Mouse (Mus musculus): ENCODE results near the gene Kctd21. TPM values are rescaled to one million over a fixed set of nuclear protein-coding genes. Genes with fewer than 3 reads are reported as not detected.

Gene Kctd21
- polyA plus RNA-seq, 1 experiment from 2014 or later, result 4.6 TPM

DNA sequence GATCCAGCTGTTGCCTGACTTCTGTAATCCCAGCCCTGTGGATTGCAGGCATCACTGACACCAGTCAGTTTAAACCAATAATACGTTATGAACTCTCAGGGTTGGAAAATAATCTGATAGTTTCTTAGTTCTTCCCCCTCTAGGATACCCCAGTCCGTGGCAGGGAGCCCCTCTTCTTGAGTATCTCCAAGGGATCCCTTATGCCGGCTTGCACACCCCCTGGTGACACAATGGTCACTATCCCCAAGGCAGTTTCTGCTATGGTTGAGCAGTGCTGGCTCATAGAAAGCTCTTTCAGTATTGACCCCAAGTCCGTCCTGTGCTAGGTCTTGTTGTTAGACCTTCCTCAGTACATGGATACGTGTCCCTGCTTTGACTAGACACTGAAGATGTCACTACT is 16.7 kb downstream of the Kctd21 start:
- Histone ChIP-seq H3K36me3 (ENCODE audit: control insufficient read depth, insufficient read depth, low read length) (no peaks in the 10 kb centered on the region), H3K4me2 (replicated peaks; ENCODE audit: low read depth, low read length) (no peak overlapping the region), H3K9me3 (ENCODE audit: control insufficient read depth, low read length) (no peaks in the 10 kb centered on the region), H3K27me3 (ENCODE audit: control insufficient read depth, insufficient read depth, low read length) (no peaks in the 10 kb centered on the region), H3K9ac (ENCODE audit: low read depth, low read length) (no peak overlapping the region), H3K4me1 (ENCODE audit: control insufficient read depth, insufficient read depth, low read length) (no peaks in the 10 kb centered on the region), H3K4me3 (ENCODE audit: low read length) (no peak overlapping the region), H3K27ac (ENCODE audit: low read depth, low read length) (no peak overlapping the region)
- WGBS, result 83% methylated on average over 5 of the region's 5 CpGs
- no peak for ATAC-seq (ENCODE audit: low FRiP score, low TSS enrichment)

DNA sequence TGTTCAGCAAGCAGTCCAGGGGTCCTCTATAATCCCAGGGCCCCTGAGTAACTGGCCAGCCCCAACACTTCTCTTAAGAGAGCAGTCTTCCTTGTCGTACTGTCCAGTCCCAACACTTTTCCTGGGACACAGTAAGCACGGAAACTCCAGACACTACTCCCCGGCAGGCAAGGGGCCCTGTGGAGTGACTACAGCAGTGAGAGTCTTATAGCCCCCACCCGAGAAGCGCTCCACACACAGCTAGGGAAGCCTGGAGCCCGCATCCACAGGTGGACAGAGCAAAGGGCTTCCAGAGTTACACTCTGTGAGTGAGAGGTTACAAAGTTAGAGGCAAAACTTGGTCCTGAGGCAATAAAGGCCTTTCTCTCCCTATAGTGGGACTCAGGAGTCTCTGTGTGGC is 17.3 kb downstream of the Kctd21 start:
- Histone ChIP-seq H3K36me3 (ENCODE audit: control insufficient read depth, insufficient read depth, low read length) (no peaks in the 10 kb centered on the region), H3K27me3 (ENCODE audit: control insufficient read depth, insufficient read depth, low read length) (no peaks in the 10 kb centered on the region)
- ATAC-seq (ENCODE audit: low FRiP score, low TSS enrichment), result no peak

DNA sequence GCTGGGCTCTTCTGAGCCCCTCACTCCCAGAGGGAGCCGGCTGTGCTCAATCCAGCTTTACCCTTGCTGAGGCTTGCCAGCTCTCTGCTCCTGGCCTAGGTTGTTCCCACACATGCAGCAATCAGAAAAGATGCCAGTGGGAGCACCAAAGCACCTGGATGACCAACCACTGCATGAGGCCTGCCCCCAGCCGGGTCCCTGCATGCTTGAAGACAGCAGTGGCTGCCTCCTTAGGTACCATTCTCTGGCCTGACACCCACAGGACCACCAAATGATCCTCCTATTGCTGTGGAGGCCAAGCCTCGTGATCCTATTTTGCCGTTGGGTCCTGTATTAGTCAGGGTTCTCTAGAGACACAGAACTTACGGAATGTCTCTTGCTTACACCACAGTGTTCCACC is 18.8 kb downstream of the Kctd21 start:
- H3K4me3 ChIP-seq (ENCODE audit: low read length), result no peak overlapping the region
- no peaks in the 10 kb centered on the region for H3K27me3 ChIP-seq (ENCODE audit: control insufficient read depth, insufficient read depth, low read length)
- no peaks in the 10 kb centered on the region for H3K4me1 ChIP-seq (ENCODE audit: control insufficient read depth, insufficient read depth, low read length)
- no peaks in the 10 kb centered on the region for H3K36me3 ChIP-seq (ENCODE audit: control insufficient read depth, insufficient read depth, low read length)
- 90% methylated on average over 5 of the region's 5 CpGs for WGBS
- no peak overlapping the region for H3K27ac ChIP-seq (ENCODE audit: low read depth, low read length)
- H3K9me3 ChIP-seq (ENCODE audit: control insufficient read depth, low read length), result no peaks in the 10 kb centered on the region
- H3K4me2 ChIP-seq (replicated peaks; ENCODE audit: low read depth, low read length), result no peak overlapping the region
- no peak for ATAC-seq (ENCODE audit: low FRiP score, low TSS enrichment)
- no peak overlapping the region for H3K9ac ChIP-seq (ENCODE audit: low read depth, low read length)

More for the DNA sequence above, 17.3 kb downstream of the Kctd21 start:
- H3K9ac ChIP-seq (ENCODE audit: low read depth, low read length), result no peak overlapping the region
- no peak overlapping the region for H3K4me3 ChIP-seq (ENCODE audit: low read length)
- 83% methylated on average over 6 of the region's 6 CpGs for WGBS
- no peak overlapping the region for H3K4me2 ChIP-seq (replicated peaks; ENCODE audit: low read depth, low read length)
- no peaks in the 10 kb centered on the region for H3K9me3 ChIP-seq (ENCODE audit: control insufficient read depth, low read length)
- H3K27ac ChIP-seq (ENCODE audit: low read depth, low read length), result no peak overlapping the region
- no peaks in the 10 kb centered on the region for H3K4me1 ChIP-seq (ENCODE audit: control insufficient read depth, insufficient read depth, low read length)

DNA sequence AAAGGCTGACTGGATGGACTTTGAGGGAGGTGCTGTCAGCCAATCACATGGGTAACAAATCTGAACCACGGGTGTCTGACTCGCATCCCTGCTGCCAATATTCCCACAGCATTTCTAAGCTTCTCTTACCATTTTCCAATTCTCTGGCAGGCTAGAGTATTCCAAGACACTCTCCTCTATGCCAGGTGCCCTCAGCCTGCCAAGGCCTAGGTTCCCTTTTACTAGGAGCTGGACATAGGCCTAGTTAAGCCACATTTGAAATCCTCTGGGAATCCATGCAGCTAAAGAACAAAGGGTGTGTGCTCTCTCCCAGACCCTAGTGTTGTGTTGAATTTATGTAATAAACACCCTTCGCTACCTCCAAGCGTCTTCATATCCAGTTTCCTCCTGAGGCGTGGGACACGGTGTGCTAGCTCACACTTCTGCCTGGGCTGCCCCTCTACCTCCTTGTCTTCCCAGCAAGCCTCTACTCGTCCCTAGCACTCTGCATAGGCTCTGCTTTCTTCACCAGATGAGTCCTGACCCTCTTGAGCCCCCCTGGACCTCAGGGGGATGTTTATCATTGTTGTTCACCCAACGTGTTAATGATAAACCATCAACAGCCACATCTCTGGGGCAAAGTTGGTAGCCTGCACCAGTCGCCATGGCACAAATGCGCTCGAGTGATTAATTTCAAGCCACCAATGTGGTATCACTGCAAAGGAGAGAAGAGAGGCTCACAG is 19.8 kb downstream of the Kctd21 start:
- Histone ChIP-seq H3K9me3 (ENCODE audit: control insufficient read depth, low read length) (no peaks in the 10 kb centered on the region), H3K36me3 (ENCODE audit: control insufficient read depth, insufficient read depth, low read length) (no peaks in the 10 kb centered on the region), H3K4me2 (replicated peaks; ENCODE audit: low read depth, low read length) (no peak overlapping the region), H3K4me1 (ENCODE audit: control insufficient read depth, insufficient read depth, low read length) (no peaks in the 10 kb centered on the region), H3K4me3 (ENCODE audit: low read length) (no peak overlapping the region), H3K9ac (ENCODE audit: low read depth, low read length) (no peak overlapping the region), H3K27me3 (ENCODE audit: control insufficient read depth, insufficient read depth, low read length) (no peaks in the 10 kb centered on the region), H3K27ac (ENCODE audit: low read depth, low read length) (no peak overlapping the region)
- 80% methylated on average over 11 of the region's 11 CpGs for WGBS
- no peak for ATAC-seq (ENCODE audit: low FRiP score, low TSS enrichment)

DNA sequence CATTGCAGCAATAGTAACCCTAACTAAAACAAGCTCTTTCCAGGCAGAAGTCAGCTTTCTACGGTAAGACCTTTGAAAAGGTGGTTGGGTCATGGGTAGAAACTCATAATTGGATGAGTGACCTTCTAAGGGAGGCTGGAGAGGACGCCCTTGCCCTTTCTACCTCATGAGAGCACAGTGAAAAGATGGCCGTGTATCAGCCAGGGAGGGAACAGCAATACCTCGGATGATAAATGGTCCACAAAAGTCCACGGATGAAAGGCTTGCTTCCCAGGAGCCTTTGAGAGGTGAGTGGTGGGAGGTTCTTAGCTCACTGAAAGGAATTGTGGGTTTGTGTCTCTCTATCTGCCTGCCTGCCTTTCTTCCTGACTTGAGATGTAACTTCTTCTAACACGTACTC is 21.2 kb downstream of the Kctd21 start:
- H3K9me3 ChIP-seq (ENCODE audit: control insufficient read depth, low read length), result no peaks in the 10 kb centered on the region
- ATAC-seq (ENCODE audit: low FRiP score, low TSS enrichment), result no peak
- H3K36me3 ChIP-seq (ENCODE audit: control insufficient read depth, insufficient read depth, low read length), result no peaks in the 10 kb centered on the region
- H3K4me3 ChIP-seq (ENCODE audit: low read length), result no peak overlapping the region
- H3K4me2 ChIP-seq (replicated peaks; ENCODE audit: low read depth, low read length), result no peak overlapping the region
- WGBS, result 80% methylated on average over 6 of the region's 6 CpGs
- no peak overlapping the region for H3K9ac ChIP-seq (ENCODE audit: low read depth, low read length)
- no peaks in the 10 kb centered on the region for H3K27me3 ChIP-seq (ENCODE audit: control insufficient read depth, insufficient read depth, low read length)
- H3K27ac ChIP-seq (ENCODE audit: low read depth, low read length), result no peak overlapping the region
- no peaks in the 10 kb centered on the region for H3K4me1 ChIP-seq (ENCODE audit: control insufficient read depth, insufficient read depth, low read length)

DNA sequence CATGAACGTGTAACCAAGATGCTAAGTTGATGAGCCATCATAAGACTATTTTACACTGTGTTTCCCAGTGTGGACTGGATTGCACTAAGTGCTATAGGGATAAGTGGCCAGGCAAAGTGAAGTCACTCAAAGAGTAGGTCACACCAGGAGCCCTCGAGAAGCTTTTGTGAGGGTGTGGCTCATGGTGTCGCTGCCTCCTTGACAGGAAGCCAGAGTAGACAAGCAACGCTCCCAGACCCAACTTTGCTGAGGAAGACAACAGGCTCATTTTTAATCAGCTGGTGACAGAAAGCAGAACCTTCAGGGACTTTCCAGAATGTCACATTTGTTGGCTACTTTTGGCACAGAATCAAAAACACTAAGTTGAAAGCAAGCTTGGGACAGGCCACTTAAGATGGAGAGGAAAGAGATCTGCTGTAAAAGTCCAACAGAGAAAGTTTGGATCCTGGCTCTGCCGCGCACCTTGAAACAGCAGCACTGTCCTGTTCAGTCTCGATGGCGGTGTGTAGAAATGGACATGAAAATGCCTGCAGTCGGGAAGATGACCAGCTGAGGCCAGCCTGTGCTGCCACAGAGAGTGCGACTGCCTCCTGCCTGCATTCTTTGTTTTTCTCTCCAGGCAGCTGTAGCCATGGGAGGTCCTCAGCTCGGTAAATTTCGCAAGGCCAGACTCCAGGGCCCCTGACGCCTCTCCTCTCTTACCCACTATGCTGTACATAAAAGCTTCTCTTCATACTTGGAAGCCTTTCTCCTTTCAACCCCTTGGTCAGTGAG is 23.1 kb downstream of the Kctd21 start:
- no peaks in the 10 kb centered on the region for H3K27me3 ChIP-seq (ENCODE audit: control insufficient read depth, insufficient read depth, low read length)
- H3K36me3 ChIP-seq (ENCODE audit: control insufficient read depth, insufficient read depth, low read length), result no peaks in the 10 kb centered on the region
- H3K27ac ChIP-seq (ENCODE audit: low read depth, low read length), result no peak overlapping the region
- no peak for ATAC-seq (ENCODE audit: low FRiP score, low TSS enrichment)
- 51% methylated on average over 13 of the region's 13 CpGs for WGBS
- no peak overlapping the region for H3K4me2 ChIP-seq (replicated peaks; ENCODE audit: low read depth, low read length)
- no peak overlapping the region for H3K4me3 ChIP-seq (ENCODE audit: low read length)
- no peaks in the 10 kb centered on the region for H3K4me1 ChIP-seq (ENCODE audit: control insufficient read depth, insufficient read depth, low read length)
- no peak overlapping the region for H3K9ac ChIP-seq (ENCODE audit: low read depth, low read length)
- no peaks in the 10 kb centered on the region for H3K9me3 ChIP-seq (ENCODE audit: control insufficient read depth, low read length)

DNA sequence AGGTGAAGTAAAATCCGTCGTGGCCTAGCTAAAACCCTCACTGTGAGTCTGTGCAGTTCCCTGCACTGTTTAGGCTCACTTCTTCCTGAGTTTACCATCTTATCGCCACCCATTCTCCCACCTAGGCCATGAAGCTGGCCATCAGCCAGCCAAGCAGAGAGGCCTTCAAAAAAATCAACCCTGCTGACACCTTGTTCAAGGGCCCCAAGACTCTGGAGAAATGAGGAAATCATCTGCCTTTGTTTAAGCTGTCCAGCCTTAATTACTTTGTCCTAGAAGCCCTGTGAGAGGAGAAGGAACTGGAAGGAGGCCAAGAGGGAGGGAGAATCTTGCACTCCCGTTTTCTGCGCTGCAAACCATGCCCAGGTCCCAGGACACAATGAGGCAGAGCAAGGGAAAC is 24.1 kb downstream of the Kctd21 start:
- no peak overlapping the region for H3K27ac ChIP-seq (ENCODE audit: low read depth, low read length)
- H3K36me3 ChIP-seq (ENCODE audit: control insufficient read depth, insufficient read depth, low read length), result no peaks in the 10 kb centered on the region
- WGBS, result 84% methylated on average over 5 of the region's 5 CpGs
- H3K9ac ChIP-seq (ENCODE audit: low read depth, low read length), result no peak overlapping the region
- H3K4me3 ChIP-seq (ENCODE audit: low read length), result no peak overlapping the region
- no peak for ATAC-seq (ENCODE audit: low FRiP score, low TSS enrichment)
- no peaks in the 10 kb centered on the region for H3K27me3 ChIP-seq (ENCODE audit: control insufficient read depth, insufficient read depth, low read length)
- H3K9me3 ChIP-seq (ENCODE audit: control insufficient read depth, low read length), result no peaks in the 10 kb centered on the region
- H3K4me2 ChIP-seq (replicated peaks; ENCODE audit: low read depth, low read length), result no peak overlapping the region
- no peaks in the 10 kb centered on the region for H3K4me1 ChIP-seq (ENCODE audit: control insufficient read depth, insufficient read depth, low read length)

DNA sequence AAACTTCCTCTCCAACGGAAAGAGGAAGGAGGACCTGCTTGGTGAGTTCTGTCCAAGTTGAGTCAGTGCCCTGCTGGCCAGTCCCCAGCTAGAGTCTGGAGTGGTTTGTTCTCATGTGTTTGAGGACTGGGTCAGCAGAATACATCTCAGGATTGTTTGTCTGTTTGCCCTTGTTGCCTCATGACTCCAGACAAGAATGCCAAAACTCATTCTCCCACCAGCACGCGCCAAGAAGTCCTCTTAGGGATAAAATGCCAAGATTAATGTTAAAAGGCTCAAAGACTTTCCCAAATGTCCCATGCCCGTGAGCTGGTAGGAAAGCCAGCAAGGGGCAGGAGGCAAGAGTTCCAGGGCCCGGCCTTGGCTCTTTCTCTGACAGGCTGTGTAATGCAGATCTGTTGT is 24.7 kb downstream of the Kctd21 start:
- no peak overlapping the region for H3K27ac ChIP-seq (ENCODE audit: low read depth, low read length)
- H3K9me3 ChIP-seq (ENCODE audit: control insufficient read depth, low read length), result no peaks in the 10 kb centered on the region
- WGBS, result 84% methylated on average over 5 of the region's 5 CpGs

DNA sequence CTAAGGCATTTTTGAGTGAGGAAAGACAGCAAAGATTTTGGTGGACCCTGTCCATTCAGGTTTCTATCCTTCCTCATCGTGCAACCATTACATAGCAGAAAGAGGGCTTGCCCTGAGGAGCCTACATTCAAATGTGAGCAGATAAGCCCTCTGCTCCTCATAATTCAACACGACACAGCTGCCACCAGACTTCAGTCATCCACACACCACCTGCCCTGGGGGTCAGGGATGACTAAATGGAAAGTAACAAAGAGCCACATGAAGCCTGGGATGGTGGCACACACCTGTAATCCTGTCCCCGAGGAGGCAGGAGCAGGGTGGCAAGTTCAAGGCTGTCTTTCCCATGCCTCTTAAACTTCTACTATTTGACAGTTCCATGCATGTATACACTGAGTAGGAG is 25.7 kb downstream of the Kctd21 start:
- H3K9ac ChIP-seq (ENCODE audit: low read depth, low read length), result no peak overlapping the region
- ATAC-seq (ENCODE audit: low FRiP score, low TSS enrichment), result no peak
- no peaks in the 10 kb centered on the region for H3K4me1 ChIP-seq (ENCODE audit: control insufficient read depth, insufficient read depth, low read length)
- no peaks in the 10 kb centered on the region for H3K36me3 ChIP-seq (ENCODE audit: control insufficient read depth, insufficient read depth, low read length)
- no peak overlapping the region for H3K4me3 ChIP-seq (ENCODE audit: low read length)
- H3K9me3 ChIP-seq (ENCODE audit: control insufficient read depth, low read length), result no peaks in the 10 kb centered on the region
- no peak overlapping the region for H3K27ac ChIP-seq (ENCODE audit: low read depth, low read length)
- no peak overlapping the region for H3K4me2 ChIP-seq (replicated peaks; ENCODE audit: low read depth, low read length)
- WGBS, result 75% methylated on average over 3 of the region's 3 CpGs
- H3K27me3 ChIP-seq (ENCODE audit: control insufficient read depth, insufficient read depth, low read length), result no peaks in the 10 kb centered on the region

More for the DNA sequence above, 24.7 kb downstream of the Kctd21 start:
- Histone ChIP-seq H3K4me3 (ENCODE audit: low read length) (no peak overlapping the region), H3K36me3 (ENCODE audit: control insufficient read depth, insufficient read depth, low read length) (no peaks in the 10 kb centered on the region), H3K27me3 (ENCODE audit: control insufficient read depth, insufficient read depth, low read length) (no peaks in the 10 kb centered on the region), H3K4me1 (ENCODE audit: control insufficient read depth, insufficient read depth, low read length) (no peaks in the 10 kb centered on the region), H3K9ac (ENCODE audit: low read depth, low read length) (no peak overlapping the region), H3K4me2 (replicated peaks; ENCODE audit: low read depth, low read length) (no peak overlapping the region)
- no peak for ATAC-seq (ENCODE audit: low FRiP score, low TSS enrichment)

Data from kidney, embryonic 14.5 days (tissue).